In genomic region chr14:25551731-25552130, GRCm38 (mm10) we compare ENCODE assay signal across 11 mouse cellular contexts.
A peak's percentile ranks its signal among the peaks of the same experiment; 100 is the strongest.
DNase-seq lines count a peak whose midpoint lies in the region; ATAC-seq and TF ChIP-seq lines count a peak whose summit lies in the region.
"Had no signal": no experiment of that assay in that cellular context is flagged by ENCODE, and none has a peak within 500 bp of the region (broad histone marks: within the 10 kb centered on the region; RNA-seq: fewer than 3 reads in every experiment).

No protein-coding gene starts in this region.

- peaks cover 14% of the 10 kb centered on the region; the same call in 1 of the 2 replicates for H3K36me3 ChIP-seq in neural tube, embryonic 13.5 days
- H3K36me3 ChIP-seq in intestine, postnatal 0 days (ENCODE audit: control insufficient read depth, insufficient read depth): peaks cover 27% of the 10 kb centered on the region

- H3K4me2 ChIP-seq in neural tube, embryonic 13.5 days: no peak overlapping the region
- H3K4me2 ChIP-seq in intestine, postnatal 0 days (replicated peaks; ENCODE audit: low read depth): no peak overlapping the region

- 34% methylated on average over 2 of the region's 2 CpGs for WGBS in neural tube, embryonic 13.5 days
- WGBS in intestine, postnatal 0 days: 24% methylated on average over 2 of the region's 2 CpGs

- H3K27ac ChIP-seq in neural tube, embryonic 13.5 days (replicated peaks): 0 out of 2 replicates have a peak overlapping the region, but pooled peaks have one; percentile 85
- no peak overlapping the region for H3K27ac ChIP-seq in intestine, postnatal 0 days (ENCODE audit: low read depth, low read length)
- H3K27ac ChIP-seq: heart, adult 2 months had no signal

- peaks cover 98% of the 10 kb centered on the region for H3K4me1 ChIP-seq in neural tube, embryonic 13.5 days (replicated peaks)
- no peaks in the 10 kb centered on the region for H3K4me1 ChIP-seq in intestine, postnatal 0 days (replicated peaks; ENCODE audit: control insufficient read depth, insufficient read depth, low read length)

- no peak overlapping the region for H3K9ac ChIP-seq in neural tube, embryonic 13.5 days
- no peak overlapping the region for H3K9ac ChIP-seq in intestine, postnatal 0 days (ENCODE audit: low read depth, low read length)

- no peak for ATAC-seq in neural tube, embryonic 13.5 days (ENCODE audit: low read depth)
- ATAC-seq in common myeloid progenitor, adult 5-6 weeks (replicated peaks; ENCODE audit: low read depth, poor library complexity, severe bottlenecking): peak; percentile 28
- no peak for ATAC-seq in intestine, postnatal 0 days

- no peaks in the 10 kb centered on the region for H3K27me3 ChIP-seq in neural tube, embryonic 13.5 days
- H3K27me3 ChIP-seq in intestine, postnatal 0 days (replicated peaks; ENCODE audit: control insufficient read depth, insufficient read depth, low read length): no peaks in the 10 kb centered on the region

- no peaks in the 10 kb centered on the region for H3K9me3 ChIP-seq in neural tube, embryonic 13.5 days
- H3K9me3 ChIP-seq in intestine, postnatal 0 days (ENCODE audit: control insufficient read depth): no peaks in the 10 kb centered on the region

- peak; percentile 13; the same call in 1 of the 2 replicates for TF ChIP-seq CTCF in intestine, postnatal 0 days (IDR thresholded peaks at IDR 0.05; ENCODE audit: low read depth)

- DNase-seq in neural tube, embryonic 10.5 days (ENCODE audit: extremely low spot score, low spot score): no peak
- DNase-seq in retina, postnatal 7 days (ENCODE audit: low read depth, low spot score): peak; percentile 56
- no peak for DNase-seq in thymus, postnatal 10 days (ENCODE audit: low spot score in 2 of 2)
- DNase-seq in natural killer cell, adult 2 months (ENCODE audit: low spot score in 2 of 2): no peak
- DNase-seq in kidney, postnatal 4 days: no peak
- DNase-seq: heart, adult 2 months; left cerebral cortex, postnatal 4 days; right cerebral cortex, adult 18-20 months had no signal

- H3K4me3 ChIP-seq in neural tube, embryonic 13.5 days: no peak overlapping the region
- H3K4me3 ChIP-seq in intestine, postnatal 0 days (ENCODE audit: low read depth, low read length): no peak overlapping the region
- H3K4me3 ChIP-seq: heart, adult 2 months had no signal
